Mouse (Mus musculus) mammary gland, adult 2 months (tissue): Measurements from ENCODE around the gene Cabs1. TPM values are rescaled to one million over a fixed set of nuclear protein-coding genes. Genes with fewer than 3 reads are reported as not detected.

Experiments
- polyA plus RNA-seq: library from polyadenylated mRNA; depleted of rRNA; stranded (reverse); fragments of >200 nt; gene quantifications from 2 replicates; pipeline ENCODE4 v1.2.3, GENCODE M21; 2012; ENCODE audit warnings: low replicate concordance; rRNA removed

The Cabs1 gene
- not detected in 2 replicates for polyA plus RNA-seq

DNA sequence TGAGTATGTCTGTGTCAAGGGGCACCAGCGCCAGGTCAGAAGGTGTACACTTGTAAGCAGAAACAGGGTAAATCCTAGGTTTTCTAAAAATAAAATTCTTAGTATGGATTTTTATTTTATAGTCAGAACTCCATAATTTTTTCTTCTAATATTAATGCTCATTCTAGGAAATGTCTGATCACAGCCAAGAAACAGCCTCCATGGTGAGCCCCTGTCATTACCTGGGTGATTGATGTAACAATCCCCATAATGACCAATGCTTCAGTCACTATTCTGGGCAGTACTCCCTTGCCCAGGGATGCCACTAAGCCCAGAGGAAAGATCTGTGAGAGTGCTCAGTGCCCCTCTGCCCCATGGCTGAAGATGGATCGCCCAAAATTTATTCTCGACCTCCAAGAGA lies at the start of gene Cabs1:
TSS of gene Cabs1 (plus strand) at position 301 of the 400 bp plus-strand sequence.

DNA sequence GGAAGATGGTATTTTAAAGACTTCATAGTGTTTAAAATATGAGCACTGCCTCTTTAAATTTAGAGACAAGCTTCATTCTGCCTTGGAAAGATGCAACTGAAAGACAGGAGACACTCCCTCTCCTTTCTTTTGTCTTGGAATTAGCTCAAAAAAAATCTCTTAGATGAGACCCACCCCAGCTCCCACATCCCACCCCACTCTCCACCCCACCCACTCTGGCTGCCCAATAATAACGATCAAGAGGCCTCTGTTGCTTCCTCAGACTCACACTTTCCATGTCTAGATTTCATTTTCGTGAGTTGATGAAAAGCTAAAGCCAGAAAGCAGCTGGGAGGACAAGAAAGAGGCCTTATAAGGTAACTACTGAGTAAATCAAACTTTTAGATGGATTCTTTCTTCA lies 10.0 kb upstream of the Cabs1 start, which contains the start of the genes 2310003L06Rik and Gm28434:
TSS of gene 2310003L06Rik (plus strand) at position 259 of the 400 bp plus-strand sequence.
TSS of gene Gm28434 (plus strand) at position 317 of the 400 bp plus-strand sequence.

DNA sequence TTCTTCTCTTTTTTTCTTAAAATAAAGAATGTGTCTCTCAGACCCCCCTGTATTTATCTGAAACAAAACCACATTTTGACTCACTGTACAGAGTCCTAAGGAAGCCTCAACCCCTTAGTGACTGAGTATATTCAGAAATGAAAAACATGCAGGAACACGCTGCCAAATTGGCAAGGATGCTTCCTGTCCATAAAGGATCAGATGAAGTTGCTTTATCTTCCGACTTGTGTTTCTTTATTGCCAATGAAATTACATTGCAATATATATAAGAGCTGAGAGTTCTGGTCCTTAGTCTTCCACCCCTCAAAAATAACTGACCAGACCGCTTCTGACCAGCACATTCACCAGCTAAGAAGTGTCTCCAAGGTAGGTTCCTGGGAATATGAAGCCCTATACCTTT lies 23.0 kb downstream of the Cabs1 start, which contains the start of gene Smr3a:
TSS of gene Smr3a (plus strand) at position 301 of the 400 bp plus-strand sequence.

Other genes with a start within 250 kb of the Cabs1 start
- gene Csn1s2a, start 204.9 kb upstream of the Cabs1 start, polyA plus RNA-seq, result not detected in 2 replicates
- not detected in 2 replicates for gene Csn1s2b, start 171.4 kb upstream of the Cabs1 start, polyA plus RNA-seq
- not detected in 2 replicates for gene Prr27, start 153.8 kb upstream of the Cabs1 start, polyA plus RNA-seq
- gene Odam, start 94.4 kb upstream of the Cabs1 start, polyA plus RNA-seq, result not detected in 2 replicates
- gene Csn3, start 53.9 kb upstream of the Cabs1 start, polyA plus RNA-seq, result 43.5 and 106 TPM in 2 replicates
- gene 2310003L06Rik, start 10.0 kb upstream of the Cabs1 start, polyA plus RNA-seq, result not detected in 2 replicates
- not detected in 2 replicates for gene Gm28434, start 9.9 kb upstream of the Cabs1 start, polyA plus RNA-seq
- gene Smr3a, start 23.1 kb downstream of the Cabs1 start, polyA plus RNA-seq, result not detected in 2 replicates
- not detected in 2 replicates for gene Smr2, start 107.1 kb downstream of the Cabs1 start, polyA plus RNA-seq
- not detected in 2 replicates for gene Gm11116, start 132.1 kb downstream of the Cabs1 start, polyA plus RNA-seq
- gene Gm11115, start 174.7 kb downstream of the Cabs1 start, polyA plus RNA-seq, result not detected in 2 replicates